In genomic region chr7:65469666-65470065, GRCm38 (mm10) we compare ENCODE assay signal across 10 mouse cellular contexts. TPM values are rescaled to one million over a fixed set of nuclear protein-coding genes. Genes with fewer than 3 reads are reported as not detected.
DNase-seq lines count a peak whose midpoint lies in the region; ATAC-seq and TF ChIP-seq lines count a peak whose summit lies in the region.
"Had no signal": no experiment of that assay in that cellular context is flagged by ENCODE, and none has a peak within 500 bp of the region (broad histone marks: within the 10 kb centered on the region; RNA-seq: fewer than 3 reads in every experiment).

No protein-coding gene starts in this region.

- no peak overlapping the region for H3ac ChIP-seq in myocyte (ENCODE audit: control insufficient read depth, insufficient read length)

- H3K36me3 ChIP-seq in hindbrain, embryonic 14.5 days (replicated peaks; ENCODE audit: control insufficient read depth, insufficient read depth): no peaks in the 10 kb centered on the region
- no peaks in the 10 kb centered on the region for H3K36me3 ChIP-seq in hindbrain, postnatal 0 days (ENCODE audit: insufficient read depth, low read length)
- H3K36me3 ChIP-seq in myocyte (ENCODE audit: control insufficient read depth, insufficient read depth): no peaks in the 10 kb centered on the region
- H3K36me3 ChIP-seq: G1E had no signal

- H3K4me3 ChIP-seq in hindbrain, embryonic 14.5 days (replicated peaks; ENCODE audit: low read length): no peak overlapping the region
- no peak overlapping the region for H3K4me3 ChIP-seq in hindbrain, postnatal 0 days (ENCODE audit: low read length)
- no peak overlapping the region for H3K4me3 ChIP-seq in myocyte

- no peak for DNase-seq in hindbrain, embryonic 14.5 days (ENCODE audit: low spot score)
- DNase-seq in hindbrain, postnatal 0 days (ENCODE audit: low spot score): no peak
- peak; percentile 41 for DNase-seq in brain, adult 2 months (ENCODE audit: low read depth, low spot score)
- DNase-seq in kidney, postnatal 36 days: peak; percentile 20 to 25
- DNase-seq in thymus, postnatal 0 days (ENCODE audit: low spot score): no peak
- DNase-seq in spleen, postnatal 36 days (ENCODE audit: low spot score in 2 of 2): no peak
- no peak for DNase-seq in cerebellum, postnatal 10 days
- DNase-seq: thymus, postnatal 36 days had no signal

- no peak for ATAC-seq in hindbrain, embryonic 14.5 days (ENCODE audit: low FRiP score)
- ATAC-seq in hindbrain, postnatal 0 days: no peak

- TF ChIP-seq POLR2A in myocyte (IDR thresholded peaks at IDR 0.05; ENCODE audit: insufficient read length, low read depth): no peak

- H3K9me3 ChIP-seq in hindbrain, embryonic 14.5 days (ENCODE audit: control insufficient read depth, low read length): no peaks in the 10 kb centered on the region
- no peaks in the 10 kb centered on the region for H3K9me3 ChIP-seq in hindbrain, postnatal 0 days (ENCODE audit: low read length)
- H3K9me3 ChIP-seq: G1E had no signal

- H3K9ac ChIP-seq in hindbrain, embryonic 14.5 days: no peak overlapping the region
- no peak overlapping the region for H3K9ac ChIP-seq in hindbrain, postnatal 0 days (replicated peaks; ENCODE audit: low read length)

- no peak overlapping the region for H3K4me2 ChIP-seq in hindbrain, embryonic 14.5 days (replicated peaks)
- no peak overlapping the region for H3K4me2 ChIP-seq in hindbrain, postnatal 0 days (ENCODE audit: low read depth, low read length)
- H3K4me2 ChIP-seq in myocyte (ENCODE audit: low read depth): peak overlapping the region; percentile 57

- WGBS in hindbrain, embryonic 14.5 days: 35% methylated on average over 6 of the region's 6 CpGs
- WGBS in hindbrain, postnatal 0 days: 39% methylated on average over 6 of the region's 6 CpGs

- H3K27me3 ChIP-seq in hindbrain, embryonic 14.5 days (ENCODE audit: control insufficient read depth, insufficient read depth, low read length): no peaks in the 10 kb centered on the region
- no peaks in the 10 kb centered on the region for H3K27me3 ChIP-seq in hindbrain, postnatal 0 days (ENCODE audit: insufficient read depth, low read length)
- H3K27me3 ChIP-seq in myocyte (ENCODE audit: control insufficient read depth, insufficient read depth, insufficient read length): no peaks in the 10 kb centered on the region

- TF ChIP-seq CTCF in hindbrain, postnatal 0 days (IDR thresholded peaks at IDR 0.05; ENCODE audit: low read depth): no peak

- H3K79me2 ChIP-seq in myocyte (ENCODE audit: control insufficient read depth, insufficient read depth): no peaks in the 10 kb centered on the region

- peak overlapping the region; percentile 7; the same call in 1 of the 2 replicates for H3K27ac ChIP-seq in hindbrain, embryonic 14.5 days
- H3K27ac ChIP-seq in hindbrain, postnatal 0 days: no peak overlapping the region

- no peaks in the 10 kb centered on the region for H3K4me1 ChIP-seq in hindbrain, embryonic 14.5 days (replicated peaks; ENCODE audit: control insufficient read depth, insufficient read depth, low read length)
- H3K4me1 ChIP-seq in hindbrain, postnatal 0 days (ENCODE audit: insufficient read depth, low read length): 0 out of 2 replicates have a peak, but pooled peaks cover 4% of the 10 kb centered on the region

TF ChIP-seq in myocyte, 11 proteins besides CTCF, POLR2A, EP300 and RAD21:
- TF ChIP-seq CEBPB (IDR thresholded peaks at IDR 0.05; ENCODE audit: insufficient read depth, poor library complexity, severe bottlenecking) (peak; percentile 87), MYOD1 (IDR thresholded peaks at IDR 0.05; ENCODE audit: control insufficient read depth in 1 of 3, insufficient read length in 2 of 3, low read depth in 2 of 3) (peak in 2 of 3 experiments; percentile 36 to 71), REST (IDR thresholded peaks at IDR 0.05; ENCODE audit: insufficient read depth, insufficient read length) (no peak), USF1 (IDR thresholded peaks at IDR 0.05; ENCODE audit: low read depth) (no peak), MYOG (IDR thresholded peaks at IDR 0.05; ENCODE audit: control insufficient read depth in 1 of 3, insufficient read depth in 1 of 3, insufficient read length in 2 of 3, low read depth in 2 of 3) (peak in 1 of 3 experiments; percentile 82), POLR2AphosphoS2 (IDR thresholded peaks at IDR 0.05; ENCODE audit: insufficient read length, low read depth) (no peak), MAX (IDR thresholded peaks at IDR 0.05; ENCODE audit: low read depth) (no peak), TCF12 (IDR thresholded peaks at IDR 0.05; ENCODE audit: insufficient read depth, poor library complexity, severe bottlenecking) (peak; percentile 16), TCF3 (IDR thresholded peaks at IDR 0.05; ENCODE audit: insufficient read length, low read depth) (no peak), E2F4 (IDR thresholded peaks at IDR 0.05; ENCODE audit: insufficient read depth) (no peak), SRF (IDR thresholded peaks at IDR 0.05; ENCODE audit: control insufficient read depth, insufficient read length, low read depth) (no peak)

RNA-seq across cellular contexts. Expression of gene Tjp1, which starts 57.9 kb away (rescaled TPM):
- 30.4 and 33.2 TPM in 2 replicates for polyA plus RNA-seq in hindbrain, embryonic 14.5 days (2014; fragmentation: Nextera tagmentation; extraction: Ambion mirVana)
- 46.2 and 69.5 TPM in 2 replicates for total RNA-seq in hindbrain, postnatal 0 days (2014; rRNA removed)
- 20.2 and 24.2 TPM in 2 replicates for polyA plus RNA-seq in hindbrain, postnatal 0 days (2015; fragmentation: Nextera tagmentation; extraction: Ambion mirVana)
- 24.3 TPM for polyA plus RNA-seq in myocyte (2012; fragmentation: generic; extraction: Trizol)
- 2.6 and 2.8 TPM in 2 replicates for polyA plus RNA-seq in thymus, postnatal 0 days (2015; fragmentation: Nextera tagmentation; extraction: Ambion mirVana)

Comparison
In these comparisons a context has a peak if more than half of its experiments do, and no peak if none do; other contexts are left out.
1. DNase-seq: peak in brain, adult 2 months (single experiment) and kidney, postnatal 36 days (2 of 2); none in hindbrain, embryonic 14.5 days (single experiment), hindbrain, postnatal 0 days (single experiment), thymus, postnatal 0 days (single experiment), spleen, postnatal 36 days (0 of 2) and cerebellum, postnatal 10 days (0 of 2).